Mouse (Mus musculus) CD4-positive, CD25-positive, alpha-beta regulatory T cell, adult 4 months (primary cell): ENCODE measurements at regions not wholly inside any gene's neighbourhood (a gene's known extent, or its start where the extent isn't known, plus 50 kb on each side); places are given as distances from the start of the nearest gene placed in this dataset.
A peak's percentile ranks its signal among the peaks of the same experiment; 100 is the strongest.

Experiments used
- ATAC-seq: one replicate; pipeline ENCODE4 v1.8.0; 2017

DNA sequence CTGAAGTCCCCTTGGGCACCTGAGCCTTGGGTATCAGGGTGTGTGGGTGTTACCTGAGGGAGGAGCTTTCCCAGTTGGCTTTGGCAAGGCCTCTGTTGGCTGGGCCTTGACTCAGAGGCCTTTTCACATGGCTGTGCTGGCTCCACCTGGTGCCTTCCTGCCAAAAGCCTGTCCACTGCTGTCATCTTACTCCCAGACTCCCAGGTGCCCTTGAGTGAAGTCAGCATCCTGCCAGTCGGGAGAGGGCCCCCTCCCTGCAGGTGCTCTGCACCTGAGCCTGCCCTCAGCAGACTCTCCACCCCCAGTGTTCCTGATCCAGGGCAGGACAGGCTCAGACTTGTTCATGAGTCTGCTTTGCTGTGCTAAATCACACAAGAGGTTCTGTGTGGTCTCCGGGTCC is 99.2 kb upstream of the Lgalsl start:
- ATAC-seq, result no peak

DNA sequence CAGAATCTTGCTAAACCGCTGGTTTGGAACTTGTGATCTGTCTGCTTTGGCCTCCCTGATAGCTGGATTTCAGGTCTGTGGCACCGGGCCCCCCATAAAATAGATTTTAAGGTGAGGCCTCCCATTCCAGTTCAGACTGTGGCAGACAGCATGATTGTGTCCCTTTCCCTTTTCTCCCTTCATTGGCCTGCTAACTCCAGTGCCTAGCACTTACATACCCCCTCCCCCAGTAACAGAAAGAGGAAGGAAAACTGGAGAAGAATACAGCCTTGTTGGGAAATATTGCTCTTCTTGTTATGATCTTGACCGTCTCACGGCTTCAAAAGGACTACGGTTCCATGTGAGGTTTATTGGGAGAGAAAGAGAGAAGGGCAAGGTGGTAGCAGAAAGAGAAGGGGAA is 99.7 kb upstream of the Lgalsl start:
- no peak for ATAC-seq

DNA sequence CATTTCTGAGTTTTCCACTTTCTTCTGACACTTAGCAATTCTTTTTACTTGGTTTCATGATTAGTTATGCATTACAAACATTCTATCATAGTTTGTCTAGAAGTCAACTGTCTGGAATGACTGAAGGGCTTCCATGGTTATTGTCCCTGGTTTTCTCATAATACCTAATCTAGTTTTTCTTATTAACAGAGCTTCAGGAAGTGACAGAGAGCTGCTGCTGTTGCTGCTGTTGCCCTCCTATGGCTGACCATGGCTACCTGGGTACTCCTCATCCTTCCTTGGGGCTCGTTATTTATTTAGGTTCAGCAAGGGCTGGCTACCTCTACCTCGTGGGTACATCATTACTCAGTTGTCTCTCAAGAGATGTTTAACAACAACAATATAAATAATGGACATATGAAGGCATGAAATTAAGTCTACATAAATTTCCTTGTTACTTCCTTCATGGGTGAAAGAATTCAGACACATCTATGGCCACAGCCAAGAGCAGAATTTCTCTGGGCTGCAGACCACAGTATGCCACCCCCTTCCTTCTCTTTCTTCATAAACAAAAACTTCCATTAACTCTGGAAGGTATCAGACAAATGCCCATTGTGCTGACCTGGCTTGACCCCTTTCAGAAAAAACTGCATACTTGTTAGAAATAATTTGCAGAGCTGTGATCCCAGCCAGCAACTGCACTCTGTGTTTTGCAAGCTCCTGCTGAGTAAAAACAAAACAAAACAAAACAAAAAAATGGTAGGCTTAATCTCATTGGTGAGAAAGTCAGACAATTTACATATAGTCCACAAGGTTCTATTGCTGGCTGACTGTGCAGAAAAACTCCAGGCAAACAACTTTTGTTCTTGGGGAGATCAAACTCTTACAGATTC is 103.6 kb upstream of the Lgalsl start:
- ATAC-seq, result no peak

DNA sequence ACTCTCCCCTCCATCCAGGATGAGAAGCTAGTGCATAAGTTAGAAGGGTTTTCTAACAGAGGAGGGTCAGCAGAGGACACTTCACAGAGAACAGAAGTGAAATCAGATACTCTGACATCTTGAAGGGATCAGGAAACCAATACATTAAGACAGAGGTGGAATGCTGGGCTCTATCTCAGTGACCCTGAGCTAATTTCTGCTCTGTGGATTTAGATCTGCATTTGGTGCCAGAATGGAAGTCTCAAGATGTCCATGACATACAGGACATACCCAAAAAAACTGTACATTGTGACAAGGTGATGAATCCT is 104.2 kb upstream of the Lgalsl start:
- ATAC-seq, result no peak

DNA sequence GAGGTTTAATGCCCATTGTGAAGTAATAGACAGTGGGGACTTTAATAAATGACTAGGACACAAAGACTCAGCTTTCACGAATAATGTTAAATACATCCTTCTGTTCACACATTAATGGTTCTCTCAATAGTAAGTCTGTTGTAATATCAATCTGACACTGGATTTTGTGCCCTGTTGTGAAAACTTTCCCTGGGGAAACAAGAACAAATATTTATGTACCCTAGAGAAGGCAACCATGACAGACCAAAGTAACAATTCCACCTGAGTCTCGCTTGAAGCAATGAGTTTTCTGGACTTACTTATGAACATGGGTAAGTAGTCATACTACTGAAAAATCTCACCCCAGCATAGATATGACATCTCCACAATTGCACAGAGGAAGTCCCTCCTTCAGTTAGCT is 105.1 kb upstream of the Lgalsl start:
- ATAC-seq, result no peak

DNA sequence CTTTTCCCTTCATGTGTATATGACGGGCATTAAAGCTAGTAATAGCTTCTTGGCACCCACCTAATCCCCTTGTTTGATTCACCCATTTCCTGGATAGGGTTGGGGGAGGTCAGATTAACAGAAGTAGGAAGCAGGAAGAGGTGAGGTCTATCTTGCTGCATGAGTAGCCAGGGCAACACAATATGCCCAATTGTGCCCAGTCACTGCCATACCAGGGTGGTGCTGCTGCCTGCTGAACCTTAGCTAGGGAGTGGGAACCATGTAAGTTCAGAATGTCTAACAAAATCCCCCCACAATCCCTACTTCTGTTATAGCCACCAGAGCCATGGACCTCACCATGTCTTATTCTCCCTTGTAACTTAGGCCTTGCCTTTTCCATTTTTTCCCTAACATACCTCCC is 106.1 kb upstream of the Lgalsl start:
- ATAC-seq, result no peak

DNA sequence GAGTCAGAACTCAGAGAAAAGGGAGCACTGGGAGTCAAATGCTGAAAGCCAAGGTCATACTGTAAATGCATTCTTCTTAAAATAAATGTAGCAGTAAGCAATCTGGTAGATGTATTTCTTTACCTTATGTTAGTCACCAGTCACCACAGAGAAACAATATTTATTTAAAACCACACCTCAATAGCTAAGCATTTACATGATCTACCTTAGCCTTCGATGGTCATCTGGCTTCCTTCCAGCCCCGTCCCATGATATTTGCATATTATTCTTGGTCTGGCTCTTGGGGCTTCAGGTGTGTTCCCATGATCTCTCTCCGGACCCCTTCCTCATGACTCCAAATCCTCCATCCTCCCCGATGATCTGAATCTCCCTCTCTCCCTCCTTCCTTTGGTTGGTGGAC is 107.1 kb upstream of the Lgalsl start:
- no peak for ATAC-seq

DNA sequence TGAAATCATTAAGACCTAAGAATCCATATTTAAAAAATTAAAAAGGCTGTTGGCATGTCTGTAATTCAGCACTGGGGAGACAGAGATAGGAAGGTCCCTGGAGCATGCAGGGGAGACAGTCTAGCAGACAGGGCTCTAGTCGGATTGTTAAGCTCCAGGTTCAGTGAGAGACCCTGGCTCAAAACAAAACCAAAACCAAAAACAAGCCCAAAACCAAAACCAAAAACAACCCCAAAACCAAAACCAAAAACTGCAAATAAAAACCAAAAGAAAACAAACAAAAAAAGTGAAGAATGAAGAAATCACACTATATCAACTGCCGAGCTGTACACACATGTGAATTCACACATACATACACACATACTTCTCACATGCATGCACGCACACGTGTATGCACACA is 108.8 kb upstream of the Lgalsl start:
- ATAC-seq, result peak; percentile 63

DNA sequence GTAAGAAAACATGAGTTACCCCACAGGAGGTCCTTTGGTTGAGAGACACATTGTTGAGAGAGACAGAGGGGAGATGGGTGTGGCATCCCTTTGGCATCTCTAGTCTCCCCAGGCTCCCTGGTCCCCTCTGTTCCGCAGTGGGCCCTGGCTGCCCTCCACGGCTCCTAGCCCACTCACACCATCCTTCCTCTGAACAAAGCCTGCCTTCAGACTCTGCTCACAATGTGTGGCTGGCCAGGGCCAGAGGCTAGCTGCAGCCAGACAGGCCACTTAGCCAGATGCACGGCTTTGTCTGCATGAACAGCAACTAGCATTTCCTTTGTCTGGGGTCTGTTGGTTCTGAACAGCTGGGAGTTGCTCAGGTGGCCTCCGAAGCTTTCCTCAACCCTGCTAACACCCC is 110.7 kb upstream of the Lgalsl start:
- no peak for ATAC-seq

DNA sequence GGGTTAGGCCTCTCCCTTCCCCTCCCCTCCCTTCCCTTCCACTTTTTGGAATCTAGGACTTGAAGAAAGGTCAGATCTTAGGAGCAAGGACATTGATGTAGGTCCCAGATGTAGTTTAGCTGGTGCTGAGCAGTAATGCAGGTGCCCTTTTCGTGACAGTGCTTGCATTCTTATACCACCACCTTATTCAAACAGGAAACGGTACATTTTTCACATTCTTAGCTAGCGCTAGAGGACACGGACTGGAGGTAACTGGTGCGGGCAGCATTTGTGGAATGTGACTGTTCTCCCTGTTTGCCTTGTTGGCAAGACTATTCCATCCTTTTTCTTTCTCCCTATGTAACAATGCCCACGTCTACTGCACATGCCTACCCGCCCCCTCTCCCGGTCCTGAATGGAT is 124.7 kb upstream of the Lgalsl start:
- no peak for ATAC-seq

DNA sequence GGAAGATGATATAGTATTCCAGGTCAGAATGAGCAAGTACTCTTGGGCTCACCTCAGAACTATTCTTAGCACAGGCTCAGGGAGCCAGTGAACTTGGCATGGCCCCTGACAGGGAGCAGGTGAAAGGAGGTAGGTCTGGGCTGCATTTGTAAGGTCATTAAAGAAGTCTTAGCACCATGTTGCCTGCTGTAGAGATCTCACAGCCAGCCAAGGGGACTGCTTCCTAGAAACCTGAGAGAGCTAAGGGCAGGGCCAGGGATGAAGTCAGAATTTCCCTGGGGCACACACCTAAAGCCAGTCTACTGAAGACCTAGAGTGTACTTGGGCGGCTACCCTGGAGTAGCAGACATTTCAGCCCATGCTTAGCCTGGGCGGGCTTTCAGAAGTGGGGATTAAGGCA is 126.9 kb upstream of the Lgalsl start:
- ATAC-seq, result no peak

DNA sequence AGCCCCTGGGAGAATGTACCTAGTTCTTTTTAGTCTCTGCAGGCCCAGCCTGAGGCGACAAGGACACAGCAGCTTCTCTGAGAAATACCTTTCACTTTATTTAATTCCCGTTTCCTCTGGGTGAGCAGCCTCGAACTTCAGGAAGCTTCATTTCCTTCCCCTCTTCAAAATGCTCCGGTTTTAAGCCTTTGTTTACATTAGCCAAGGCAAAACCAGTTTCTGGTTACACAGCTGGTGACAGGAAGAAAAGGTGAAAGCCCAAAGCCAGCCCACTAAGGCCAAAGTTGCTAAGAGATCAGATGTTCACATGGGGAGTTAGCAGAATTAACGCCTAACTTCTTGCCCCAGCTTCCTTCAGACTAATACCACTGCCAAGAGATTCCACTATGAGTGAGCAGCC is 127.4 kb upstream of the Lgalsl start:
- ATAC-seq, result no peak

DNA sequence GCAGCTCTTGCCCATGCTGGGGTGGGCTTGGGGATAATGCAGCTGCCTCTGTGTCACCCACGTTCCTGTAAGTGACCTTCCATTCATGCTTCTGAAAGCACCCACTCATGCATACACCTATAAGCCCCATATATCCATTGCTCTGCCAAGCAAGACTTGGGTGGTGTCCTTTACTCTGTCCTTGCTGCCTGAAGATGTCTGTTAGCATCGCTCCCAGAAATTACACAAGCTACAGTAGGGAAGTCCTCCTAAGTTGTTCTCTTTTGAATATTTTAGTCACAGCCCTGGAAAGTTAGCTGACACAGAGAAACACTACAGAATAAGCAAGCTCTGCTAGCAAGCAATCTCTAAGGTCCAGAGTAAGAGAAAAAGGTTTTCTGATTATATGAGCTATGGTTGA is 129.2 kb upstream of the Lgalsl start:
- no peak for ATAC-seq

DNA sequence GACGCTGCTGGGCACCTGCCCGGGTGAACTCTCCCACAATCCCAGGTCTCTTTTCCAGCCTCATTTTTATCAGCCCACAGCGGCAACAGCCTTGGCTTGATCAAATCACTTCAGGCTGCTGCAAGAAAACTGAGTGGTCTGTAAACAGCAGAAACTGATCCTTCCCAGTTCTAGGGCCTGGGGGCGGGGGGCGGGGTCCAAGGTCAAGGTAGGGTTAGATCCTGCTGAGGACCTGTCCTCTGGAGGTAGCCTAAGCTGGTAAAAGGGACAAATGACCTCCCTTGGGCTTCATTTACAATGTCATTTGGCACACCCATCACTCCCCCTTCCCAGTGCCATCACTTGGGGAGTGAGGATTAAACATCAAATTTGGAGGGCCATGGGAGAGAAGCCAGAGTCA is 129.9 kb upstream of the Lgalsl start:
- ATAC-seq, result no peak

DNA sequence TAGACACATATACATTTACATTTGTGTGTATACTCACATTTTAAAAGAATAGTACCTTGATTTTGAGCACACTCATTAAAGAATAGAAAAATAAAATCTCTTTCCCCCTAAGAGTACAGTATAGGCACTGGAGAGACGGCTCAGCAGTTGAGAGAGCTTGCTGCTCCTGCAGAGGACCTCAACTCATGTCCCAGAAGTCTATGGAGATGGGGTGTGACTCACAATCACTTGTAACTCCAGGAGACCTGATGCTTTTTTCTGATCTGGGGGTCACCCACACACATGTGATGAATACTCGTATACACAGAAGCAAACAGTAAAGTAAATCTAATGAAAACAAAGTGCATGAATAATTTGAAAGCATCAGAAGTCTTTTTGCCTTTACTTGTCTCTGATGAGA is 129.5 kb upstream of the Peli1 start:
- ATAC-seq, result no peak

DNA sequence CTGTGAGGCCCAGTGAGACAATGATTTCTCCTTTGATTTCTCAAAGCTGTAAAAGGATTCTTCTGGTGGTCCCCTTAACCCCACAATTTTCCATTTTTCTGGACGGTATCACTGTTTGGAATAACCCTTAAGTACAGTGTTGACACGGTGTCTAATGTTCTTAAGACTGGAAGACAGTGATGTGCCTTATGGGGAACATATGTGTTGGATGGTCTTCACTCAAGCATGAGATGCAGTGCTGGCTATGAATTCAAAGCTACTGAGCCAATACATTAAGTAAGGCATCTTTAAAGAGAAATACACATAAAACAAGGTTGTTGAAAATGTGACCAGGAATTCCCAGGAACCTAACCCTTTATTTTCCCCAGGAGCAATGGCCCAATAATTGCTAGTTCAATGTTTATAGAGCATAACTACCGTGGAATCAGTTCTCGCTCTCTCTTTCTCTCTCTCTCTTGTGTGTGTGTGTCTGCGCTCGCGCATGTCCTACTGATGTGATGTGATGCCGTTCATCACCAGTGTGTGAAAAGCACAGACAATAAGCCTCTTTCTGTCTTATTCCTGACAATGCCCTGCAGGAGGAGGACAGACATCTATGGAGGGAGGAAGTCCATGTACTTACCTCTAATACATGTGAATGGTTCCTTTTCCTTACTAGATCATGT is 125.4 kb upstream of the Peli1 start:
- no peak for ATAC-seq

DNA sequence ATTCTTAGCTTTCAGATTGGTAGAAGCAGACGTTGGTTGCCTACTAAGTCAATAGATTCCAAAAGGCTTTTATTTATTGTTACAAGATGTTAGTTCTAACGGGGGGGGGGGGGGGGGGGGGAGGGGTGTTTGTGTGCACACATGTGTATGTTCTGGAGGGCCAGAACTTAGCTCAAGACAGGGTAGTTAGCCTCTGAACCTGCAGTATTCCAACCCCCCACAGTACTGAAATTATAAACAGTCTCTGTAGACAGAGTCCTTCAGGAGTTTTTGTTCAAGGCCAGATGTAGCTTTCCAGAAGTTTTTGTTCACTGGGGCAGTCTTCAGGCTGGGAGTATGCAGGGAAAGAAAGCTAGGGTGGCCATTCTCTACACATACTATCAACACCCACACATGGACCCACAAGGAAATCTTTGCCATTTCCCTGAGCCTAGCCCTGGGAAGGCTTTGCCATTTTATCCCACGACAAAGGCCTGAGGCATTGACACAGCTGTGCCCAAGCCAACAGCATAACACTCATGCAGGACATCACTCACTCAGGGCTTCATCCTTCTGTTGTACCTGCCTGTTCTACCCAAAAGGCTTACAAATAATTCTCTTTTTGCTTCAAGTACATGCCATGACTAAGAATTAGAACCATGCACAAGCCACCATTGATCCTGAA is 123.6 kb upstream of the Peli1 start:
- no peak for ATAC-seq

DNA sequence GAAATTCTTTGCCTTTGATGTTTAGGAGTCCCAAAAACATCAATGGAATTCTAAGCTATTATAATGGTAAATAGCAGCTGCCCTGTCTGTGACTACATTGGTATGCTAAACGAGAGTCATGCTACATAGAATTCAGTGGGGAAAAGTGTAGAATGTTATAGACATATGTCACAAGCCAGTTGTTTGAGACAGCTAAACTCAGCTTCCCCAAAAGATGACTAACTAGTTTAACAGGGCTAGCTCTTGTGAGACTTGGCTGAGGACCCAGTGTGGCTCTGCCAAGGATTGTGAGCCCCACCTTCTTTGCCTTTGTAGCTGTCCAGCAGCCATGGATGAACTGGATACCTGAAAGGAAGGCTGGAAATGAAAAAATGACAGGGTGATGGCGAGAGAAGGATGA is 122.8 kb upstream of the Peli1 start:
- ATAC-seq, result no peak

DNA sequence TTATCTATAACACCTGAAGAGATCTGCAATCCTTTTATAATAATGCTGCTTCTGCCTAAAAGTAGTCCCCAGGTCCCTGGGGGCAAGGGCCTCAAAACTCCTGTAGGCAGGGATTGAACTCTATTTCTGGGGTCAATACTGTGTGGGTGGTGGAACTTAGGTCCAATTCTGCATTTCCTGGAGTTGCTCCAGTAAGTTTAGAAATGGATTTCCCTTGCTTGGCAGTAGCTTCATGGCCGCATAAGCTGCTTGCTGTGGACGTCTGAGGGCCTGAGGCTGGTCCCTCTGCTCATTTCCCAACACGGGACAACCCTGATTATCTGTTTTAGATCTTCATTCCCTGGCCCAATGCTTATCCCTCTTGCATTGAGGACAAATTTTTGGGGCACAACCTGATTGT is 118.0 kb upstream of the Peli1 start:
- ATAC-seq, result no peak

DNA sequence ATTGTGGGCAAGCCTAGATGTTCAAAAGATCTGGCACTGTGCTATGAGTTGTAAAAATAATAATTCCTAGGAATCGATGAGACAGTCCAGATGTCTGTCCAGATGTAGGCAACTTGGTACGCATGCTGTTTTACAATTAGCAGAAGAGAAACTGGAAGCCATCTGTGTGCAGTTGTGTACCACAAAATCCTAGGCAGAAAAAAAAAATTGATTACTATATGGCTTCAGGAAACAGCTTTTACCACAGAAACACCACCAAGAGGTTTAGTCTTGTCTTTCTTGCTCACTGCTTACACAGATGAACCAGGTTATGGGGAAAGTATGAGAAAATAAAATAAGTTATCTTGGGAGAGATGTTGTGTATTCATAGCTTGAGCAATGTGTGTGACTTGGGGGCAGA is 109.5 kb upstream of the Peli1 start:
- no peak for ATAC-seq

DNA sequence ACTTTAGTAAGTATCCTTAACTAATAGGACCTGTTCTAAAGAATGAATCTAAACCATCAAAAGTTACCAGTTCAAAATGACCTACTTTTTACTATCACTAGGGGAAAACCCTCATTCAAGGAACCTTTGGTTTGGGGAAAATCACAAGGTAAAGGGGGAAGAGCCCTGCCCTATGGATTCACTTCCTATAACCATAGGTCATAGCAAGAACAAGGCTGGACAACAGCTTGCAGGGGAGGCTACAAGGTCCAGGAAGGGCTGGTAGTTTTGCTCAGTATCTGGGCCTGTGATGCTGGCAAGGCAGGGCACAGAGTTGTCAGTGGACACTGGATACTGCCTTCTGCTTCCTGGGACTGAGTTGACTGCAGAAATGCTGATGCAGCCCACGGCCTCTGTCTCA is 109.1 kb upstream of the Peli1 start:
- no peak for ATAC-seq

DNA sequence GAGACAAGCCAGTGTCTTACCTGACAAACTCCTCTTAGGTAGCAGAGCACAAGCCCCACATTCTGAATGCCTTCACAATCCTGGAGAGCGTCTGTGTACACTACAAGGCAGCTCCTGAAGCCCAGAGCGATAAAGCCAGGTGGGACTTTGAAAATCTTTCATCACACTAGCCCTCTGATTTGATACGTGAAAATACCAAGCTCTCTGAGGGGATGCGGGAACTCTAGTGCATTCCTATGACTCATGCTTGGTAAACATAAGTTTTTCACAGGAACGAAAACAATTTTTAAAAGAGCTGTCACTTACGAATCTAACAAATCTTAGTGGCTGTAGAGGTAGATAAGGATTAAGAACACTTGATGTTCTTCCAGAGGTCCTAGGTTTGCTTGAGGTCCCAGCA is 108.6 kb upstream of the Peli1 start:
- ATAC-seq, result no peak

DNA sequence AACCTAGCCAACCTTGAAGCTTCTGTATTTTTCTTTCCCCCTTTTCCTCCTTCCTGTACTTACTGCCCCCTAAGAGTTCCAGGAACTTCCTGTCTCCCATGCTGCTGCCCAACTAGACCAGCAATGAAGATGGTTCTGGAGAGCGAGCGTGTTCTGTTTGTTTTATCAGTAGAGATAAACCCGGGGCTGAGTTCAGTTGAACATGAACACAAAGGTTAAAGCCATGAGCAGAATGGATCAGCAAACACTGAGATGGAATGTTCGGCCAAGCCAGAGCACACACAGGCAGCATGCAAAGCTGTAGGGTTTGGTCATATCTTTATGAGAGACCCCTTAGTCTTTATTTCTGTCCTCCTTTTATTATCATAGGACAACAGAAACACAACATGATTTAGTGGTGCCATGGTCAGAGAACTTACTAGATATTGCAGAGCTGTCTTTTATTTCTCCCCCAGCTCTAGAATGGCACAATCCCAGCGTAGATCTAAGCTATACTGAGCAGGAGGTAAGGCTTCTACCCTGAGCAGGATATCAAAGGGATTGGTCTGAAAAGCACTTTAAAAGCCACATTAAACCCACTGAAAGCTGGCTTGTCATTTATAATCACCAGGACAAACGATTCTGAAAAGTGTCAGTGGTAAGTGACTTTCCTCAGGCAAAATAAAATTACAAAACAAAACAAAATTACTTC is 105.9 kb upstream of the Peli1 start:
- no peak for ATAC-seq

DNA sequence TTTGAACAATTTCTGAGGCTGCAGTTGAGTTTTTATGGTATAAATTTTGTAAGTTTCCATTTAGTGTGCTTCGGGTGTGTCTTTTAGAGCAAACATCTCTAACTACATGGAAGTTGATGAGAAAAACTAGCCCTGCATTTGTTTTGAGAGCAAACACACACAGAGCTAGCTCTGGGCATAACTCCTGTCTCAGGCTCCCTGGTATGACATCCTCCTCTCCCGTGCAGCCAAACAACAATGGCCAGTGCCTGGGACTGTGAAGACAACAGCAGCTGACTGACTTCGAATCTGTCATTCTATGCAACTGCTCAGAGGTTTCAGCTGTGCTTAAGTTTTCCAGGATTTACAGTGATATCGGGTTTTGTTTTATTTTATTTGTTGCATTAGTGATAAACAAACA is 105.3 kb upstream of the Peli1 start:
- ATAC-seq, result no peak
